Mouse (Mus musculus): ENCODE results near the gene Atxn7l2. TPM values are rescaled to one million over a fixed set of nuclear protein-coding genes. Genes with fewer than 3 reads are reported as not detected.

The Atxn7l2 gene
- polyA plus RNA-seq, 1 experiment, result 7.1 TPM

DNA sequence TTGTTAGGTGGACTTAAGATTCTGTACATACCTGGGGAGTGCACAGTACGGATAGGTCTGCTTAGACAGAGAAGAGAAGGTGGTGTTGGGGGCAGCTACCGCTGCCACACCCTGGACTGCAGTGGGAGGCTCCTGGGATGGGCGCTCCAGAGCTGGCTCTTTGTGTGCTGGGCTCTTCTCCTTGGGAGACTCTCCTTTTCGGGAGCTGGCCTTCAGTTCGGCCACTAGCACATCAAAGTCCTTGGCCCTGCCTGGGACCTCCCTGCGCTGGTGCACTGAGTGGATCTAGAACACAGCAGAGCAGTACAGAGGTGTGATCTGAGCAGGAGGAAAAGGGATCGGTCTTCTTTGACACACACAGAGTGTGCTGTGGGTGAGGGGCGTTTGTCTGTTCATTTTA, 5.1 kb downstream of the Atxn7l2 start:
- DNase-seq (ENCODE audit: low spot score), result no peak

GRCm38 (mm10) chr3:108204470-108204869, 6.3 kb downstream of the Atxn7l2 start:
- peak; percentile 24 for DNase-seq (ENCODE audit: low spot score)

DNA sequence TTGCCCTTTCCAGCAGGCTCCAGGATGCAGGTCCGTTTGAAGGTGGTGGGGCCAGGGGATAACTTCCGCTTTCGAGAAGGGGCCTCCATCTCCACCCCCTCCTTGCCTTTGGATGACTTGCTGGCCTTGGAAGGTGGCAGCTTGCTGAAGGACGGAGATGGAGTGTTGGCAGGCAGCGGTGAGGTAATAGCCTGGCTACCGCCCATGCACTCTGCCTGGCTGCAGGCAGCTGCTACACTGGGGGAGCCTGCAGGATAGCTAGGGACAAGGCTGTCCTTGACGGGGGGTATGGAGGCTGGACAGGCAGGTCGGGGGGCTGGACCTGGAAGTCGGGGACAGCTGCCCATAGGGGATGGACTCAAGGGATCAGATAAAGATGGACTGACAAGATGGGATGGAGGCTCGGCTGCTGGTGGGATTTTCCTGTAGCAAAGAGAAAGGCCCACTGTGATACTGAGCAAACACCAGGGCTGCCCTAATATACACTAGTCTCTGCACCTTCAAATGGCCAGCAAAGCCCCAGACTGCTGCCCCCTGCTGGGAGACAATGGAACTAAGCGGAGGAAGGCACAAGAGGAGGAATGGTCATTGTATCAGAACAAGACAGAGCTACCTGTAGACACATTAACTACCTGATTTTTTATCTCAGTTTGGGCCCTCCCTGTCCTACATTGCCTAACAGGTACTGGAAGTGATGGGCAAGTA, 7.0 kb downstream of the Atxn7l2 start:
- no peak for DNase-seq (ENCODE audit: low spot score)

DNA sequence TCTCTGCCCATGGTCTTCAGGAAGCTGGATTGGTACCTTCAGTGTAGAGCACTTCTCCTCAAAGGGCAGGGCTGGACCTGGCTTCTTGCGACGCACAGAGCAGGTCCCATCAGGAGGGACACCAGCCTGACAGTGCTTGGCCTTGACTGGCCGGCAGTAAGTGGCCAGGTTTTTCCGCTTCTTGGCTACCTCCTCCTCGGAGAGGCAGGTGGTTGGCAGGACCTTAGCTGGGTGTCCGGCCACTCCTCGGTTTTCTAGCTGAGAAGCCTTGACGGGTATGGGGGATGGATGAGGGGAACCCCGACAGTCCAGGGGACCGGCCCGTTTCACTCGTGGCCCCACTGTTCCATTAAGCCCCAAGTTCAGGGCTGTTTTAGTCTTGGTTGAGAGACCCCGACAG, 7.5 kb downstream of the Atxn7l2 start:
- DNase-seq (ENCODE audit: low spot score), result no peak

DNA sequence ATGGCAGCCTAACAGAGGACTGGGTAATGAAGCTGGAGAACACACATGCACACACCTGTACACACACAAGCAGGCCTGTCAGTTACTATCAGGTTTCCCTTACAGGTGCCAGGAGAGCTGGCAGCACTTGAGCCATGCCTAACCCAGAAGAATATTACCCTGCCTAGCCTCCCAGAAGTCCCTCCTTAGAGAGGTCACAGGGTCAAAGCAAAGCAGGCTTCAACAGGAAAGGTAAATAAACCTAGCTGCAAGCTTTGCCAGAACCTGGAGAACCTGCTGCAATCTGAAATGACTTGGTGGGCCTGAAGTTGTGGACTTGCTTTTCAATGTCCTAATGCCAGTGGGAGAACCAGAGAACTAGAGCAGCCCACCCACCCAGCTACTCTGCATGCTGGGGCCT, 8.2 kb downstream of the Atxn7l2 start:
- no peak for DNase-seq (ENCODE audit: low spot score)

- DNase-seq (ENCODE audit: low spot score), result peak; percentile 92
Measured at GRCm38 (mm10) chr3:108200329-108201323, 10.1 kb downstream of the Atxn7l2 start, which contains the start of gene Cyb561d1. Gene Cyb561d1 (minus strand): TSS chr3:108201212.

- DNase-seq (ENCODE audit: low spot score), result no peak
Measured at GRCm38 (mm10) chr3:108199231-108199630, 11.5 kb downstream of the Atxn7l2 start.

DNA sequence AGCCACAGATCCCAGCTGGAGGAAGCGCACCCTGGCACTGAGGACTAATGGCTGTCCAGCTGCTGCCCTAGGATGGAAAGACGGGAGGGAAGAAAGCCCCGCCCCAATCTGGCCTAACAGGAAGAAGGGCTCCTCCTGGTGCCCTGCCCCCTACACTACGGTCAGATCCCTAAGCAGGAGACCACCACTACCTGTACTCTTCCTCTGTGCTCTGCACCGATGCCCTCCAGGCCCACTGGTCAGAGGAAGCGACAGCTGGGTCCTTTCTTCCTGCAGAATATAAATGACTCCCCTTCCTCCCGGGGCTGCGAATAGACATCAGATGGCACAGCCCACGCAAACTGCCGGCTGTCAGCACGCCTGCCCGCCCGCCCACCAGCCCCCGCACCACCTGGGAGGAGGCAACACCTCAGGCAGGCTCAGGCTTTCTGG, 13.7 kb downstream of the Atxn7l2 start:
- no peak for DNase-seq (ENCODE audit: low spot score)

- no peak for DNase-seq (ENCODE audit: low spot score)
Measured at GRCm38 (mm10) chr3:108195941-108196590, 14.7 kb downstream of the Atxn7l2 start.

DNA sequence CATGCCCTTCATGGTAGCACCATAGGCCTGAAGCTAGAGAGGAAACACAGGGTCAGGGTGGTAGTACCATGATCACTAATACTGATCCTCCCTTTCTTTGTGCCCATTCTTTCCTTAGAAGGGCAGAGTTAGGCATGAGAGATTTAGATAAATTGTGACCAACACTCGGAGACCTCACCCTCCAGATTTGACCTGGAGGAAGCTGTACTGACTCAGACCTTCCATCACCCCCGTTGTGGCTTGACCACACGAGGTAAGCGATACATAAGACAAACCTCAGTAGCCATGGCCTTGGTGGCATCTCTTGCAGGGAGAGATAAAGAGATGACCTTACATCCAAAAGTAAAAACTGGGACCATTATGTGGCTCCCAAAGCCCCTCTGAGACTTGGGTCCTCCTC, 15.4 kb downstream of the Atxn7l2 start:
- DNase-seq (ENCODE audit: low spot score), result no peak

DNA sequence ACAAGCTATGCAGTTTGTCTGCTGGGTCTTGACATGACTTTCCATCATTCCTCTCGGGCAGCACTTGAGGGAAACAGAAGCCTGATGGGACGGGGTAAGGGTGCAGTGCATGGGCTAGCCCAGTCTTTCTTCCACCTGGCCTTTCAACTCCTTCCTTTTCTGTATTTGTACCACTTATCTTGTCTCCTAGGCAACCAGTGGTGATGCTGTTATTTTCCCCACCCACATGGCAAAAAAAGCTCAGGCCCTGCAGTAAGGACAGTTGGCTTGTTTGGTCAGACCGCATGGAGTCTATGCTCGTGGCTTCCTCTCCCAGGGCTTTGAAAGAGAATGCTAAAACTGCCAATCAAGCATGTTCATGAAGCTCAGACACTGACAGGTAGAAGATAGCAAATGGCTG, 17.0 kb downstream of the Atxn7l2 start:
- DNase-seq (ENCODE audit: low spot score), result no peak

- no peak for DNase-seq (ENCODE audit: low spot score)
Measured at GRCm38 (mm10) chr3:108189897-108190296, 20.8 kb downstream of the Atxn7l2 start.

DNA sequence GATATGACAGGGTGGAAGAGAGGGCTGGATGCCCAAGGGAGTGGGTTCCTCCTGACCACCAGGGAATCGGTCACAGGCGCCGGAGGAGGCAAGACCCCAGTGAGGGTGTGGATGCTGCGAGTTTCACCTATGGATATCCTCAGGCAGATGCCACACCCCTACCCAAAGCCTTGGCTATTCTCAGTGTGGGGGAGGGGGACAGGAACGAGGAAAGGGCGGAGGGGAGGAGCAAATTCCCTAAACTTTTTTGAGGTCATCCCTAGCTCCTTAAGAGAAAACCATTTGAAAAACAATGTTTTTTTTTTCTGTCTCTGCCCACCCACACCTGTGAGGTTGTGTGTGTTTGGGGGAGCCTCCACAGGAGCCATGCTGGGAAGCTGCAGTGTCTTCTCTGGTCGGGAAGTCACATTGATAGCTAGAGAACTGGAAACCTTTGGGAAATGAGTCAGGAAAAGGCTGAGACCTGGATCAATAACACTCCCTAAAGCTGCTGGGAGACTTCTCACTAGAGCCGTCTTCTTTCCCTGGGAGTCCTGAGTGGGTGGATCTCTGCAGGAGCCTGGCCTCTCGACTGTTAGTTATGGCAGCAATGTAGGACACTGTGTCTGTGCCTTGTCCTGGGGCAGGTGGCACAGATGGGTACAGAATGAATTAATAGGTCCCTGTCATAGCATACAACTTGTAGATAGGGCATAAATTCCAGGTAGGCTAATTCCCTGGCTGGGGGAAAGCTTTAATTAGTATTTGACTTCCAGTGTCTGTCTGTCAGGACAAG, 21.8 kb downstream of the Atxn7l2 start:
- no peak for DNase-seq (ENCODE audit: low spot score)

GRCm38 (mm10) chr3:108187111-108187795, 23.5 kb downstream of the Atxn7l2 start:
- no peak for DNase-seq (ENCODE audit: low spot score)

DNA sequence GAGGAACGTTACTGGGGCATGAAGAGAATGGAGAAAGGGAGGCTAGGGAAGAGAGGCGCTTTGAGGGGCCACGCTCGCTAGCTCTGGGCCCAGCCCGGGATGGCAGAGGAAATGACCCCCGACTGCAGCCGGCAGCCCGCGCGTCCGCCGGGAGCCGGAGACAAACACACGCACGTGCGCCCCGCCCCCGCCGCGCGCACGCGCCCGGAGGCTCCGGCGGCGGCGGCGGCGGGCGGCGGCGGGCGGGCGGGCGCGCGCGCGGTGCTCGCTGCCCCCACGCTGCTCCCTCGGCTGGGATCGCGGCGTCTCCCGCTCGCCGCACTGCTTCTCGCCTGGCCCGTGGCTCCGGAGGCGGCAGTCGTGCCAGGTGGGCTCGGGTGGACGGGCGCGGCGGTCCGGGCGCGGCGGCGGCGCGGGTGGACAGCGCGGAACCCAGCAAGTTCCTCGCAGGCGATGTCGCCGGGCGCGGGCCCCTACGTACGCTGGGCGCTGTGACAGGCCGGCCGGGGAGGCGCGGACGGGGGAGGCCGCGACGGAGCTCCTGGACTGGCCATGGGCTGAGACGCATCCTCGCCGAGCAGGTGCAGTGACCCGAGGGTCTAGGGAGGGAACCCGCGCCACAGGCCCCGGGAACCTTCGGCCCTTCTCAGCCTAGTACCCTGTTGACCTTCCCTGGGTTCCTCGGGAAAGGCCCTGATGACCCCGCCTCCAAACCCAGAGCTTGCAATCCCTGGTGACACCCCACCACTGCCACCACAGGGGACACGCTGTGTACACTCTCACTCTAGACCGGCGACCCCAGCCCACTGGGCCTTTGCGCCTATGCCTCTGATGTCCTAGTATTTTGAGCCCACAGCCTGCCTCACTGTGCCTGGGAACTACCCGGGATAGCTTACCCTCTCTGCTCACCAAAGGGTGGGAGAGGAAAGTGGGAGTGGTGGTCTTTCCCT, 24.4 kb downstream of the Atxn7l2 start, which contains the start of gene Amigo1:
Gene Amigo1 (plus strand): TSS at position 238 of the 950 bp plus-strand sequence.
- DNase-seq (ENCODE audit: low spot score), result peak; percentile 67

GRCm38 (mm10) chr3:108185460-108186097, 25.2 kb downstream of the Atxn7l2 start:
- no peak for DNase-seq (ENCODE audit: low spot score)

DNA sequence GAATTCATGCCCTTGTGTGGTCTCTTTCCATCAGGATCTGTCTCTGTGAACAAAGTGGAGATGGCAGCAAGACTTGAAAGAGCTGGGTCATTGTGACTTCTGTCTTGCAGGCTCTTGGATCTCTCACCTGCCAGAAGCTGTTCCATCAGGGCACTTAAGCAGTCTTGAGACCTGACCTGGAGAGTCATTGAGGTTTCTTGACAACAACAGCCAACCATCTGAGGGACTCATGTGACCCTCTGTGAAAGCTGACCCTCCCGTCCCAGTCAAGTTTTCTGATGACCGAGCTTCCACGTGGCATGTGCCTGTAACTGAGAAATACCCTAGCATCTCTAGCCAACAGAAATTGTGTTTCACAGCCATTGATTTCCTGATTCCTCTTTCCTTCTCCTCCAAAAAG, 26.0 kb downstream of the Atxn7l2 start:
- no peak for DNase-seq (ENCODE audit: low spot score)

DNA sequence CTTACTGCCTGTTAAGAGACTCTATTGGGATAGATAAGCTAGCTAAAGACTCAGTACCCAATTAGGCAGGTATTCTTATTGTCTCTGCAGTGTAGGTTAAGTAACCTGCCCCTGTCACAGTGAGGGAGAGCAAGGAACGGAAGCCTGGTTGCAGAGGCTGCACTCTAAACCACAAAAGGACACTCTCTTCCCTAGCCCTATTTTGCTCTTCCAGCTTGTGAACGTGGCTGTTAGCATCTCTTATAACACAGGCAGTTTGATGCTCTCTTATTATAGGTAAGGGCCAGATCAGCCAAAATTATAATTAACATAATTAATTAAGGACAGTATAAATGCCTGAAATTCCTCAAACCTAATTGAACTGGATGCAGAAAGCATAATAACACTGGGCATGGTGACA, 30.2 kb downstream of the Atxn7l2 start:
- DNase-seq (ENCODE audit: low spot score), result no peak

Data from urinary bladder, adult 2 months (tissue).